Mouse (Mus musculus): ENCODE results near the gene Lig1.
A peak's percentile ranks its signal among the peaks of the same experiment; 100 is the strongest.
"Not testable (repeated sequence)": the region's sequence is repeated elsewhere in the genome, so short reads cannot be mapped to it uniquely, and the experiment has no call there.

Lig1 gene

GRCm38 (mm10) chr7:13277081-13277480, at the start of gene Lig1:
Gene Lig1, plus strand, starts transcription at chr7:13277283.
- no peak for DNase-seq

GRCm38 (mm10) chr7:13260746-13261700, 16.1 kb upstream of the Lig1 start:
- DNase-seq, result no peak

- DNase-seq, result no peak
Measured at GRCm38 (mm10) chr7:13263851-13264250, 13.2 kb upstream of the Lig1 start.

GRCm38 (mm10) chr7:13264396-13264795, 12.7 kb upstream of the Lig1 start:
- no peak for DNase-seq

GRCm38 (mm10) chr7:13268749-13269260, 8.3 kb upstream of the Lig1 start:
- no peak for DNase-seq

- no peak for DNase-seq
Measured at GRCm38 (mm10) chr7:13269394-13269793, 7.7 kb upstream of the Lig1 start.

- DNase-seq, result no peak
Measured at GRCm38 (mm10) chr7:13271704-13272103, 5.4 kb upstream of the Lig1 start.

- no peak for DNase-seq
Measured at GRCm38 (mm10) chr7:13277833-13278232, 750 bp downstream of the Lig1 start.

GRCm38 (mm10) chr7:13278308-13278891, 1.3 kb downstream of the Lig1 start, which contains the start of gene Zswim9:
Gene Zswim9, minus strand, starts transcription at chr7:13278721.
- peak; percentile 96 for DNase-seq

GRCm38 (mm10) chr7:13278957-13279356, 1.9 kb downstream of the Lig1 start:
- not testable (repeated sequence) for DNase-seq

GRCm38 (mm10) chr7:13288621-13289020, 11.5 kb downstream of the Lig1 start:
- peak; percentile 12 for DNase-seq

GRCm38 (mm10) chr7:13290041-13290675, 13.1 kb downstream of the Lig1 start:
- no peak for DNase-seq

- no peak for DNase-seq
Measured at GRCm38 (mm10) chr7:13291370-13291769, 14.3 kb downstream of the Lig1 start.

GRCm38 (mm10) chr7:13293878-13294855, 17.1 kb downstream of the Lig1 start:
- no peak for DNase-seq

- no peak for DNase-seq
Measured at GRCm38 (mm10) chr7:13295256-13295655, 18.2 kb downstream of the Lig1 start.

GRCm38 (mm10) chr7:13297636-13298035, 20.6 kb downstream of the Lig1 start:
- no peak for DNase-seq

GRCm38 (mm10) chr7:13298821-13299220, 21.7 kb downstream of the Lig1 start:
- DNase-seq, result no peak

GRCm38 (mm10) chr7:13301643-13302042, 24.6 kb downstream of the Lig1 start:
- DNase-seq, result no peak

GRCm38 (mm10) chr7:13302780-13303179, 25.7 kb downstream of the Lig1 start:
- no peak for DNase-seq

- DNase-seq, result no peak
Measured at GRCm38 (mm10) chr7:13303372-13303771, 26.3 kb downstream of the Lig1 start.

GRCm38 (mm10) chr7:13309407-13309806, 32.3 kb downstream of the Lig1 start:
- DNase-seq, result no peak

Measured in kidney, postnatal 10 days (tissue).